Mouse (Mus musculus): Measurements from ENCODE around the gene Arfgap1. TPM values are rescaled to one million over a fixed set of nuclear protein-coding genes. Genes with fewer than 3 reads are reported as not detected.

The Arfgap1 gene
- total RNA-seq, 2 experiments from 2014 or later, result 114 to 118 TPM

GRCm38 (mm10) chr2:180981133-180981532 is 14.1 kb downstream of the Arfgap1 start:
- no peak for DNase-seq (ENCODE audit: low spot score in 2 of 2)

- DNase-seq (ENCODE audit: low spot score in 2 of 2), result no peak
These were observed 18.6 kb downstream of the Arfgap1 start for GRCm38 (mm10) chr2:180985635-180986034.

- no peak for DNase-seq (ENCODE audit: low spot score in 2 of 2)
These were observed 19.4 kb downstream of the Arfgap1 start, which contains the start of gene Col20a1 for GRCm38 (mm10) chr2:180986449-180986848. Gene Col20a1 (plus strand): TSS chr2:180986535.

GRCm38 (mm10) chr2:180987001-180987400 is 20.0 kb downstream of the Arfgap1 start:
- DNase-seq (ENCODE audit: low spot score in 2 of 2), result no peak

GRCm38 (mm10) chr2:180987432-180988030 is 20.5 kb downstream of the Arfgap1 start:
- DNase-seq (ENCODE audit: low spot score in 2 of 2), result no peak

GRCm38 (mm10) chr2:180988347-180988913 is 21.4 kb downstream of the Arfgap1 start:
- DNase-seq (ENCODE audit: low spot score in 2 of 2), result no peak

GRCm38 (mm10) chr2:180988948-180989347 is 21.9 kb downstream of the Arfgap1 start:
- no peak for DNase-seq (ENCODE audit: low spot score in 2 of 2)

- DNase-seq (ENCODE audit: low spot score in 2 of 2), result no peak
These were observed 23.3 kb downstream of the Arfgap1 start for GRCm38 (mm10) chr2:180990347-180990746.

GRCm38 (mm10) chr2:180994360-180994759 is 27.3 kb downstream of the Arfgap1 start:
- no peak for DNase-seq (ENCODE audit: low spot score in 2 of 2)

- DNase-seq (ENCODE audit: low spot score in 2 of 2), result no peak
These were observed 28.4 kb downstream of the Arfgap1 start for GRCm38 (mm10) chr2:180995457-180995856.

- peak; percentile 57 to 65 for DNase-seq (ENCODE audit: low spot score in 2 of 2)
These were observed 29.4 kb downstream of the Arfgap1 start for GRCm38 (mm10) chr2:180996436-180996835.

GRCm38 (mm10) chr2:180996905-180997304 is 29.9 kb downstream of the Arfgap1 start:
- no peak for DNase-seq (ENCODE audit: low spot score in 2 of 2)

- DNase-seq (ENCODE audit: low spot score in 2 of 2), result no peak
These were observed 40.0 kb downstream of the Arfgap1 start for GRCm38 (mm10) chr2:181007054-181007453.

- DNase-seq (ENCODE audit: low spot score in 2 of 2), result no peak
These were observed 41.3 kb downstream of the Arfgap1 start for GRCm38 (mm10) chr2:181008339-181008738.

- DNase-seq (ENCODE audit: low spot score in 2 of 2), result no peak
These were observed 64.4 kb downstream of the Arfgap1 start for GRCm38 (mm10) chr2:181031406-181031934.

Other genes starting within 250 kb of the Arfgap1 start
- under 1 TPM; 0.47 to 0.53 TPM for gene Slc17a9, start 242.0 kb upstream of the Arfgap1 start, total RNA-seq (2021)
- gene Bhlhe23, start 190.3 kb upstream of the Arfgap1 start, total RNA-seq (2021), result under 1 TPM in 1 of 2 experiments, not detected in 1; 0.14 TPM
- gene Ythdf1, start 46.3 kb upstream of the Arfgap1 start, total RNA-seq (2021), result 10 to 100 TPM; 61.8 to 64.6 TPM
- not detected for gene Birc7, start 38.2 kb upstream of the Arfgap1 start, total RNA-seq (2021)
- 10 to 100 TPM; 44.2 to 57.0 TPM for gene Nkain4, start 12.5 kb upstream of the Arfgap1 start, total RNA-seq (2021)
- 1 to 10 TPM; 1.0 to 1.2 TPM for gene Col20a1, start 19.3 kb downstream of the Arfgap1 start, total RNA-seq (2021)
- 10 to 100 TPM; 32.4 to 33.7 TPM for gene Chrna4, start 76.3 kb downstream of the Arfgap1 start, total RNA-seq (2021)
- gene Kcnq2, start 168.1 kb downstream of the Arfgap1 start, total RNA-seq (2021), result 100 to 1,000 TPM; 213 to 234 TPM
- 100 to 1,000 TPM; 674 to 713 TPM for gene Eef1a2, start 189.8 kb downstream of the Arfgap1 start, total RNA-seq (2021)
- gene Ppdpf, start 220.0 kb downstream of the Arfgap1 start, total RNA-seq (2021), result 100 to 1,000 TPM; 135 to 146 TPM
- not detected for gene Ptk6, start 235.6 kb downstream of the Arfgap1 start, total RNA-seq (2021)
- under 1 TPM in 1 of 2 experiments, not detected in 1; 0.25 TPM for gene Srms, start 246.0 kb downstream of the Arfgap1 start, total RNA-seq (2021)